Mouse (Mus musculus): ENCODE data around the gene Psd. TPM values are rescaled to one million over a fixed set of nuclear protein-coding genes. Genes with fewer than 3 reads are reported as not detected.

The Psd gene
- polyA plus RNA-seq (2012; rRNA removed) = 54.5 and 76.6 TPM in 2 replicates

GRCm38 (mm10) chr19:46326756-46327305 is at the start of gene Psd:
Psd (minus strand) TSS chr19:46327156.

GRCm38 (mm10) chr19:46350168-46350932 is 23.4 kb upstream of the Psd start, which contains the start of gene 2310034G01Rik:
2310034G01Rik (minus strand) TSS chr19:46350302.

GRCm38 (mm10) chr19:46338331-46338936 is 11.5 kb upstream of the Psd start, which contains the start of gene Cuedc2:
Cuedc2 (minus strand) TSS chr19:46338702.

GRCm38 (mm10) chr19:46328081-46329030 is 1.4 kb upstream of the Psd start, which contains the start of gene Fbxl15:
Fbxl15 (plus strand) TSS chr19:46328184.

GRCm38 (mm10) chr19:46304216-46304841 is 22.6 kb downstream of the Psd start, which contains the start of gene Nfkb2:
Nfkb2 (plus strand) TSS chr19:46304320.

Other genes starting within 250 kb of the Psd start
- 0.03 TPM in 1 of 2 replicates, not detected in the other for gene Elovl3, start 195.3 kb downstream of the Psd start, polyA plus RNA-seq (2012; rRNA removed)
- 0.42 and 0.43 TPM in 2 replicates for gene Pitx3, start 178.8 kb downstream of the Psd start, polyA plus RNA-seq (2012; rRNA removed)
- 78.9 and 80.0 TPM in 2 replicates for gene Gbf1, start 174.6 kb downstream of the Psd start, polyA plus RNA-seq (2012; rRNA removed)
- gene Nfkb2, start 22.8 kb downstream of the Psd start, polyA plus RNA-seq (2012; rRNA removed) = 28.3 and 37.0 TPM in 2 replicates
- 14.8 and 29.8 TPM in 2 replicates for gene Fbxl15, start 1.0 kb upstream of the Psd start, polyA plus RNA-seq (2012; rRNA removed)
- 17.1 and 19.1 TPM in 2 replicates for gene Cuedc2, start 11.5 kb upstream of the Psd start, polyA plus RNA-seq (2012; rRNA removed)
- gene Mfsd13a, start 14.0 kb upstream of the Psd start, polyA plus RNA-seq (2012; rRNA removed) = 14.8 and 17.2 TPM in 2 replicates
- gene 2310034G01Rik, start 23.1 kb upstream of the Psd start, polyA plus RNA-seq (2012; rRNA removed) = 0.26 and 0.32 TPM in 2 replicates
- 41.1 and 44.0 TPM in 2 replicates for gene Actr1a, start 68.6 kb upstream of the Psd start, polyA plus RNA-seq (2012; rRNA removed)
- gene Sufu, start 69.7 kb upstream of the Psd start, polyA plus RNA-seq (2012; rRNA removed) = 5.9 and 6.6 TPM in 2 replicates
- 37.3 and 56.3 TPM in 2 replicates for gene Trim8, start 174.5 kb upstream of the Psd start, polyA plus RNA-seq (2012; rRNA removed)
- gene Arl3, start 246.0 kb upstream of the Psd start, polyA plus RNA-seq (2012; rRNA removed) = 2.3 and 2.7 TPM in 2 replicates
- 1.1 and 1.8 TPM in 2 replicates for gene Sfxn2, start 246.2 kb upstream of the Psd start, polyA plus RNA-seq (2012; rRNA removed)